Mouse (Mus musculus) ES-Bruce4 (cell line): ENCODE measurements around the gene Tekt1.

Experiments
- EP300 ChIP-seq: IDR thresholded peaks from 2 replicates; pipeline ENCODE4 v1.6.1; 2011; ENCODE audit warnings: low read depth, low read length; ENCODE audit not compliant: insufficient read depth
- POLR2A ChIP-seq: IDR thresholded peaks from one replicate; pipeline ENCODE4 v1.8.1; 2011; ENCODE audit warnings: low read length; ENCODE audit not compliant: insufficient read depth

DNA sequence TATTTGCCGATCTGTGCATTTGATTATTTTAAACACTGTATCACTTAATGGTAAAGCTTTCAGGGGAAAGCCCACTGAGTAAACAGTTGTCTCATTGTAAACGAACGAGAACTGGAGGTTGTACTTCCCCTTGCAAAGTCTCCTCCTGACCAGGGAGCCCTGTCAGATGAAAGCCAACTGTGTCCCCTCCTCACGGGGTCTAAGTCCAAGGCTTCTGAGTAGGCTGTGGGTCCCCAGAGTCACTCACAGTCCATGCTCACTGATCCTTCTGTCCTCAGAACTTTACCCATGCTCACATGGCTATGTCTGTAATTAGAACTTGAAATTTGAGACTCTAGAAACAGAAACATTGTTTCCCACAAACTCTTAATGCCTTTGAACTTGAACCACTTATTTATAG is 12.6 kb downstream of the Tekt1 start:
- TF ChIP-seq POLR2A (no peak), EP300 (no peak)
